Mouse (Mus musculus): ENCODE data around the gene Atg4a-ps.

Gene Atg4a-ps

GRCm38 (mm10) chr3:103626481-103626880, 19.4 kb downstream of the Atg4a-ps start:
- DNase-seq: no peak

- DNase-seq: no peak
Observed at GRCm38 (mm10) chr3:103625169-103625568, 20.7 kb downstream of the Atg4a-ps start.

- DNase-seq: peak; percentile 88 to 89
Observed at GRCm38 (mm10) chr3:103624591-103625051, 21.2 kb downstream of the Atg4a-ps start.

- peak; percentile 80 to 84 for DNase-seq
Observed at GRCm38 (mm10) chr3:103623893-103624470, 21.9 kb downstream of the Atg4a-ps start.

- no peak for DNase-seq
Observed at GRCm38 (mm10) chr3:103620101-103620500, 25.8 kb downstream of the Atg4a-ps start.

GRCm38 (mm10) chr3:103616981-103617380, 28.9 kb downstream of the Atg4a-ps start:
- DNase-seq: peak; percentile 41 to 42

- DNase-seq: no peak
Observed at GRCm38 (mm10) chr3:103615621-103616020, 30.2 kb downstream of the Atg4a-ps start.

- no peak for DNase-seq
Observed at GRCm38 (mm10) chr3:103612636-103613355, 33.1 kb downstream of the Atg4a-ps start.

GRCm38 (mm10) chr3:103610231-103610630, 35.6 kb downstream of the Atg4a-ps start:
- DNase-seq: no peak

GRCm38 (mm10) chr3:103606660-103607595, 38.9 kb downstream of the Atg4a-ps start:
- DNase-seq: peak; percentile 59 to 63

GRCm38 (mm10) chr3:103606045-103606597, 39.7 kb downstream of the Atg4a-ps start:
- no peak for DNase-seq

- peak in 1 of 2 experiments; percentile 40 for DNase-seq
Observed at GRCm38 (mm10) chr3:103601561-103601960, 44.3 kb downstream of the Atg4a-ps start.

GRCm38 (mm10) chr3:103601011-103601410, 44.9 kb downstream of the Atg4a-ps start:
- DNase-seq: peak in 1 of 2 experiments; percentile 28

- no peak for DNase-seq
Observed at GRCm38 (mm10) chr3:103597586-103597985, 48.3 kb downstream of the Atg4a-ps start.

- DNase-seq: no peak
Observed at GRCm38 (mm10) chr3:103595271-103595810, 50.5 kb downstream of the Atg4a-ps start.
